Mouse (Mus musculus): ENCODE measurements around the gene Tm6sf1.

The Tm6sf1 gene

GRCm38 (mm10) chr7:81899361-81899760 is 40.6 kb downstream of the Tm6sf1 start:
- DNase-seq (ENCODE audit: low read depth, low spot score), result no peak
- Histone ChIP-seq H3K36me3 (ENCODE audit: control insufficient read depth, insufficient read depth, low read length, poor library complexity, severe bottlenecking) (no peaks in the 10 kb centered on the region), H3K27me3 (ENCODE audit: control insufficient read depth, insufficient read depth, low read length, poor library complexity, severe bottlenecking) (no peaks in the 10 kb centered on the region)

- no peak for DNase-seq (ENCODE audit: low read depth, low spot score)
- Histone ChIP-seq H3K36me3 (ENCODE audit: control insufficient read depth, insufficient read depth, low read length, poor library complexity, severe bottlenecking) (no peaks in the 10 kb centered on the region), H3K27me3 (ENCODE audit: control insufficient read depth, insufficient read depth, low read length, poor library complexity, severe bottlenecking) (no peaks in the 10 kb centered on the region)
Observed at GRCm38 (mm10) chr7:81904094-81904493, 45.3 kb downstream of the Tm6sf1 start.

GRCm38 (mm10) chr7:81904926-81905325 is 46.1 kb downstream of the Tm6sf1 start:
- no peaks in the 10 kb centered on the region for H3K27me3 ChIP-seq (ENCODE audit: control insufficient read depth, insufficient read depth, low read length, poor library complexity, severe bottlenecking)
- no peak for DNase-seq (ENCODE audit: low read depth, low spot score)
- no peaks in the 10 kb centered on the region for H3K36me3 ChIP-seq (ENCODE audit: control insufficient read depth, insufficient read depth, low read length, poor library complexity, severe bottlenecking)

- Histone ChIP-seq H3K27me3 (ENCODE audit: control insufficient read depth, insufficient read depth, low read length, poor library complexity, severe bottlenecking) (no peaks in the 10 kb centered on the region), H3K36me3 (ENCODE audit: control insufficient read depth, insufficient read depth, low read length, poor library complexity, severe bottlenecking) (no peaks in the 10 kb centered on the region)
- DNase-seq (ENCODE audit: low read depth, low spot score), result no peak
Observed at GRCm38 (mm10) chr7:81918316-81918715, 59.5 kb downstream of the Tm6sf1 start.

GRCm38 (mm10) chr7:81920314-81920713 is 61.5 kb downstream of the Tm6sf1 start:
- Histone ChIP-seq H3K27me3 (ENCODE audit: control insufficient read depth, insufficient read depth, low read length, poor library complexity, severe bottlenecking) (no peaks in the 10 kb centered on the region), H3K36me3 (ENCODE audit: control insufficient read depth, insufficient read depth, low read length, poor library complexity, severe bottlenecking) (no peaks in the 10 kb centered on the region)
- no peak for DNase-seq (ENCODE audit: low read depth, low spot score)

GRCm38 (mm10) chr7:81921379-81921952 is 62.7 kb downstream of the Tm6sf1 start:
- H3K27me3 ChIP-seq (ENCODE audit: control insufficient read depth, insufficient read depth, low read length, poor library complexity, severe bottlenecking), result no peaks in the 10 kb centered on the region
- H3K36me3 ChIP-seq (ENCODE audit: control insufficient read depth, insufficient read depth, low read length, poor library complexity, severe bottlenecking), result no peaks in the 10 kb centered on the region
- DNase-seq (ENCODE audit: low read depth, low spot score), result peak; percentile 76

GRCm38 (mm10) chr7:81928998-81929397 is 70.2 kb downstream of the Tm6sf1 start:
- peaks cover 5% of the 10 kb centered on the region for H3K27me3 ChIP-seq (ENCODE audit: control insufficient read depth, insufficient read depth, low read length, poor library complexity, severe bottlenecking)
- H3K36me3 ChIP-seq (ENCODE audit: control insufficient read depth, insufficient read depth, low read length, poor library complexity, severe bottlenecking), result no peaks in the 10 kb centered on the region
- no peak for DNase-seq (ENCODE audit: low read depth, low spot score)

- peak; percentile 23 for DNase-seq (ENCODE audit: low read depth, low spot score)
- Histone ChIP-seq H3K36me3 (ENCODE audit: control insufficient read depth, insufficient read depth, low read length, poor library complexity, severe bottlenecking) (no peaks in the 10 kb centered on the region), H3K27me3 (ENCODE audit: control insufficient read depth, insufficient read depth, low read length, poor library complexity, severe bottlenecking) (peaks cover 6% of the 10 kb centered on the region)
Observed at GRCm38 (mm10) chr7:81932521-81933045, 73.8 kb downstream of the Tm6sf1 start.

GRCm38 (mm10) chr7:81933061-81933600 is 74.3 kb downstream of the Tm6sf1 start:
- DNase-seq (ENCODE audit: low read depth, low spot score), result peak; percentile 11
- Histone ChIP-seq H3K27me3 (ENCODE audit: control insufficient read depth, insufficient read depth, low read length, poor library complexity, severe bottlenecking) (peaks cover 6% of the 10 kb centered on the region), H3K36me3 (ENCODE audit: control insufficient read depth, insufficient read depth, low read length, poor library complexity, severe bottlenecking) (no peaks in the 10 kb centered on the region)

- peak; percentile 31 for DNase-seq (ENCODE audit: low read depth, low spot score)
- H3K36me3 ChIP-seq (ENCODE audit: control insufficient read depth, insufficient read depth, low read length, poor library complexity, severe bottlenecking), result no peaks in the 10 kb centered on the region
- H3K27me3 ChIP-seq (ENCODE audit: control insufficient read depth, insufficient read depth, low read length, poor library complexity, severe bottlenecking), result peaks cover 6% of the 10 kb centered on the region
Observed at GRCm38 (mm10) chr7:81933601-81934266, 74.9 kb downstream of the Tm6sf1 start.

All from splenic B cell, adult 2 months (primary cell).